Mouse (Mus musculus) T-helper 2 cell (primary cell): Measurements from ENCODE around the gene Col17a1.

Experiments used
- in situ Hi-C: fragments of 300-600 bp; cut with MboI, MseI; formaldehyde crosslinking; loops from one replicate; pipeline ENCODE4 v1.15.1; 2025; ENCODE audit warnings: high pct_unique_total_duplicates

The Col17a1 gene

DNA sequence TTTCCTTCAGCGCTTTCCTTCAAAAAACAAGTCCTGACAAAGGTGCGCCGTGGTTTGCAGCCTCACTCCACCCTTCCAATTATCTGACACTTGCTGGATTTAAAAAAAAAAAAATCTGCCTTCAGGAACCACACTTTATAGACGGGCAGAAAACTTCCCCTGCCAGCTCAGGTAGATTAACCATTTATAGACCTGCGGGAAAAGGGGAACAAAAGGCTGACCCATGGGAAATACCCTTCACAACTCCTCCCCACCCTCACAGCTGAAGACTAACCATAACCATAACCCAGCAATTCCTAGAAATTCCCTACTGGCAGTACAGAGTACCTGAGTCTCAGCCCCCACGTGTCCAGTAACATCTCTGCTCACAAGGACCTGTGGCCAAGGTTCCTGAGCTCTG, at the start of gene Col17a1:
Col17a1 (minus strand) TSS at position 101 of the 400 bp plus-strand sequence.
- in situ Hi-C loops, result no loop called here

- in situ Hi-C loops, result no loop called here
Measured at GRCm38 (mm10) chr19:47731931-47732330, 40.0 kb upstream of the Col17a1 start.

DNA sequence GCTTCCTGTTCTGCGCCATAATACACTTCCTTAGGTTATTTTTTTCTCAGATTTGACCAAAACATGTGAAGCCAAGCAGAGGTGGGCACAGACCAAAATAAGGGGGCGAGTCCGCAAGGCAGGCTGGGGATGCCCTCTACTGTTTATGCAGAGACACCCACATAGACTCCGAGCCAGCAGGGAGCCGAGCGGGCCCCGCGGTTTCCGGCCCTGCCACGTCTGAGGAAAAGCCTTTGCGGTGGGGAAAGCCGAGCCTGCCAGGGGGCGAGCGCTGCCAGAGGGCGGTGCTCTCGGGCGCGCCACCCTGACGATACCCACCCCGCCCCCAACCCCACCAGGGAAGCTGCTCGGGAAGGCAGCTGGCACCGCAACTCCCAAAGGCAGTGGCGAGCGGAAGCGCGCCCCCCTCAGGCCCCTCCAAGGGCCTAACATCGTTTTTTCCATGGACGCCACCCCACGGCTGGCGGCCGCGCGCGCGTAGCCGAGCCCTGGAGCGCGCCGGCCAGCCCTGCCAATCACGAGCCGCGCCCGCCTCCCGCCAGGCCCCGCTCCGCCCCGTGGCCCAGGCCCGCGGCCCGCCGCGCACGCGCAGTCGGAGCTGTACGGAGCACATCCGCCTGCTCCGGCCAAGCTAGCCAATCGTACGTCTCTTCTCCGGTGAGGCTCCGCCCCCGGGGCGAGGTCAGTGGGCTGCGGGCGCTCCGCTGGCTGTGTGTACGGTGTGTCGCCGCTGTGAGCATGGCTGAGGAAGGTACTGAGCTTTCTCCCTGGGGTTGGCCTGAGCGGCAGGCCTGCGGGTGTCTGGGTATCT, 39.4 kb upstream of the Col17a1 start, which contains the start of gene Sfr1:
Sfr1 (plus strand) TSS at position 612 of the 811 bp plus-strand sequence.
- in situ Hi-C loops, result no loop called here

DNA sequence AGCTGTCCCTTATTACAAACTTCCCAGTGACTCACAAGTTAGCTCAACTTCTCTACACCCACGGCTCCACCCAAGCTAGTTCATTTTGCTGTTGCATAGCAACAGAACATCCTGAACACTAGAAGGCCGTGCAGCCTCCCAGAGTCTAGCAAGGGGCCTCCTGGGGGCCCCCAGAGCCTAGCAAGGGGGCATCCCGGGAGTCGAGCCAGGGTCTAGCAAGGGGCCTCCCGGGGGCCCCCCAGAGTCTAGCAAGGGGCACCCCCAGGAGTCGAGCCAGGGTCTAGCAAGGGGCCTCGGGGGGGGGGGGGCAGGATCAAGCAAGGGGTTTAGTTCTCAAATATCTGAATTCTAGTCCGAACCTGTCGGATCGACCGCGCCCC, 38.8 kb upstream of the Col17a1 start:
- in situ Hi-C loops, result no loop called here

GRCm38 (mm10) chr19:47725643-47726140, 33.8 kb upstream of the Col17a1 start:
- in situ Hi-C loops, result no loop called here

DNA sequence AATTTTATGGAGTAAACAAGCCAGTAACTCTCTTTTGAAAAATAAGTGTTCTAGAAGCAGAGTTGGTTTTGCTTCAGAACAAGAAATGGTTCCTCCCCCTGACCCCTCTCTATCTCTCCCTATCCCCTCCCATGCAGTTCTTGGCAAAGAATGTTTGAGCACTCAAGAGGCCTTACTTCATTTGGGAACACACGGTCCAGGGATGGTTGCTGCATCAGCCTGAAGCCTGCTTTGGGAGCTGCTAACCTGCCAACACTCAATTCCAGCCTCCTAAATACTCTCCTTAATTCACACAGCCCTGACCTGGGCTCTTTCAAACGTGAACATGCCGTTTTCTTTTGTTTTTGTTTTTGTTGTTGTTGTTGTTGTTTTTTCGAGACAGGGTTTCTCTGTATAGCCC, 33.0 kb upstream of the Col17a1 start:
- in situ Hi-C loops, result loop anchor here (5.0 kb wide), 1 partner anchor 218 kb away; no protein-coding TSS in a partner anchor

- in situ Hi-C loops, result loop anchor here (5.0 kb wide), 1 partner anchor 215 kb away; no protein-coding TSS in a partner anchor
Measured at GRCm38 (mm10) chr19:47722471-47722870, 30.6 kb upstream of the Col17a1 start.

GRCm38 (mm10) chr19:47719147-47719546, 27.3 kb upstream of the Col17a1 start:
- in situ Hi-C loops, result no loop called here

GRCm38 (mm10) chr19:47716144-47716543, 24.2 kb upstream of the Col17a1 start:
- in situ Hi-C loops, result no loop called here

DNA sequence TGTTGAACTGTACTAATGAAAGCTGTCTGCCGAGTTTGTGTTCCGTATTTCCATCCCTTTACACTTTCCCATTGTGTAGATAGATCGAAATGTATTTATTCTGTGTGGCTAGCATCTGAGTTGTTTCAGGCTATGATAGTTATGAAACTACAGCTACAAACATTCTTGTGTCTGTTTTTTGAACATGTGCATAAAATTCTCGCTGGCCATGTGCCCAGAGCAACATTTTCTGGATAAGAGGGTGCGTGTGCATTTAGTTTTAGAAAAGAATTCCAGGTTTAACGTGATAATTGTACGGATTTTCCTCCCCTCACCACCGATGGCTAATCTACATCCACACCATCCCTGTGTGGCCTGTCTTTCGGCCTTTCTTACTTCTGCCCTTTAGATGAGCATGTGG, 21.6 kb upstream of the Col17a1 start:
- in situ Hi-C loops, result no loop called here

DNA sequence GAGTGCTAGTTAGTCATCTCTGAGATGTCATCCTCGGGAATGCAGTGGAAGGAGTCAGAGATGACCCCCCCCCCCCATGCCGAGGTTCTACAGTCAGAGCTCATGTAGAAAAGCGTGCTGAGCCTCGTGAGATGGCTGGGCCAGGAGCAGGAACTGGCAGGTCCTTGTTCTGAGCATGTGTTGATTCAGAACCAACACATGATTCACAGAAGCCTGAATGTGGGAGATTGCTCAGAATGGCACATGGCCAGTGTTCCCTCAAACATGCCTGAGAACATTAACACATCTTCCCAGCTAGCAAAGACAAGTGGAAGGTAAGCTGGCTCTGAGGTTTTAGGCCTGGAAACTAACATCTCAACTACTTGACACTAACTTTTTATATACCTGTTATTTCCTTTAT, 18.5 kb upstream of the Col17a1 start:
- in situ Hi-C loops, result no loop called here

DNA sequence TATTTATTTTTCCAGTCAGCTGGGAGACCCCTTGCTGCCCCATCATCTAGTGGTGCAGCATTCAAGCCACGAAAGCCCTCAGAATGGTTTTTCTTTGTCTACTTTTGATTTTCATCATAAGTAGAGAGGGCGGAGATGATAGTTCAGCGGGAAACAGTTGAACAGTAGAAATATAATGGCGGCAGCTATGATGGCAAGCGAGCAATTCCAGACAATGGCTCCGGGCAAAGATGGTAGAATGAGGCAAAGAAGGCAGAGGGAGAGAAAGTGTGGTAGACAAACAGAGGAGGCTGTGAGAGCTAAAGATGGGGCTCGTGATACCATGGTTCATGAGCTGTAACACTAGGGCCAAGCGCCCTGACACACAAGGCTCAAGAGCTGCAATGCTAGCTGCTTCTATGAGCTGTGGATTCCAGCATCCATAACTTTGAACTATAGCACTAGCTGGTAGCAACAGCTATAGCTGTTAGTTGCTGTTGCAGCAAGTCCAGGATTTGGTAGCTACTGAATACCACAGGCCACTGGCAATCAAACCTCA, 13.9 kb upstream of the Col17a1 start:
- in situ Hi-C loops, result no loop called here

DNA sequence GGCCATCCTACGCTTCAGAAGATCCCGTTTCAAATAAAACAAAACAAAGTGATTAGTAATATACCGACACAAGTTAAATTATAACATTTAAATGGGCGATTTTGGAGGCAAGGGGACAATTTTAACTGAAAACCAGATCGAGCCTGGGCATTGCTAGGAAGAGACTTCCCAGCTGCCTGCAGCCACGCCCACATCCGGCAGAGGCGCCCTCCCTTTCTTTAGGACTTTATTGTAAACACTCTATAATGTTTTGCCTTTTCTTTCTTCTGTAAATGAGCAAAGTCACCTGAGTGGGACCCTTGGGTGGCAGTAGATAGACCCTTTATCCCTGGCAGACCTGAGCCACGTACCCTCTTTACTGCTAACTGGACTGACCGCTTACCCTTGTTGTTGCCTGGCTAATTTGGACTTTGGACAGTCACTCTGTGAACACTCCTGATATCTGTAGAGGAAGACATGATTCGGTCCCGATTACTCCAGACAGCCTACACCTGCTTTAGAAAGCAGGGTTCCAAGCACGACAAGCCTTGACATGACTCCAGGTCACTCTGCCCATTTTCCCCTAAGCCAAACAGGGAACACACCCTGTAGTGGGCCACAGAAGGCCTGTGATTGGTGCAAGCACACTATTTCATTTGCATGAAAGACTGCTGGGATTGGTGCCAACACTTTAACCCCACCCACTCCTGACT, 13.3 kb upstream of the Col17a1 start:
- in situ Hi-C loops, result no loop called here

- in situ Hi-C loops, result no loop called here
Measured at GRCm38 (mm10) chr19:47700509-47700908, 8.6 kb upstream of the Col17a1 start.

DNA sequence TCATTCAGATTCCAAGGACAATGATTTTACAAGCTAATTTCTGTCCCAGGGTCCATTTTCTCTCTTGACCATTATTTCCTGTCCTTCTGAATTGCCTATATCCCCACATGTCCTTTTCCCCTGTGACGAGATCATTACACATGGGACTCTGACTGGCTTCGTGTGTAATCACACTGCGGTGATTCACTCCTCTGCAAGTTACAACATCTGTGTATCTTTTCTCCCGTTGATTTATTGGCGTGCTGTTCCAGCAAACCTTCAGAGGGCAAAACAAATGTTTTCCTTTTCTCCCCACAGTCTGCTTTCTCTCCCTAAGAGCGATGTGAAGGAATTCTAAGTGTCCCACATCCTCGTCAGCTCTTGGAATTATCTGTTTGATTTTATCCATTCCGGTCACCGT, 7.8 kb upstream of the Col17a1 start:
- in situ Hi-C loops, result no loop called here

DNA sequence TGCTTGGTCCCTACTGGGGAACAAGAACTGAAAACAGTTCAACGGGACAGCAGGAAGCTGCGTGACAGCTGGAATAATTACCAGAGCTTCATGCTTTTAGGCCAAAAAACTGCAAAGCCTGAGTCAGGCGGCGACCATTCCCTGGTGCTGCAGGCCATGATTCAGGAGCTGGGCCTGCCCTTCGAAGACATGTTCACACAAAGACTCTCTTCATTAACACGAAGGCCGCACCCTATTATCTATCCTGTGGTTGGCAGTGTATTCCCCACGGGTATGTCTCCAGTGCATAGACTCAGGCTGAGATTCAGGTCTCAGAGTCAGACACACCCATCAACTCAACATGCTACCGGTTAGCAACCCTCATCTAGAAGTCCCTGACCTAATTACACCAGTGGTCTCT, 6.4 kb upstream of the Col17a1 start:
- in situ Hi-C loops, result no loop called here

- in situ Hi-C loops, result no loop called here
Measured at GRCm38 (mm10) chr19:47697067-47697466, 5.2 kb upstream of the Col17a1 start.

GRCm38 (mm10) chr19:47696411-47696810, 4.5 kb upstream of the Col17a1 start:
- in situ Hi-C loops, result no loop called here

DNA sequence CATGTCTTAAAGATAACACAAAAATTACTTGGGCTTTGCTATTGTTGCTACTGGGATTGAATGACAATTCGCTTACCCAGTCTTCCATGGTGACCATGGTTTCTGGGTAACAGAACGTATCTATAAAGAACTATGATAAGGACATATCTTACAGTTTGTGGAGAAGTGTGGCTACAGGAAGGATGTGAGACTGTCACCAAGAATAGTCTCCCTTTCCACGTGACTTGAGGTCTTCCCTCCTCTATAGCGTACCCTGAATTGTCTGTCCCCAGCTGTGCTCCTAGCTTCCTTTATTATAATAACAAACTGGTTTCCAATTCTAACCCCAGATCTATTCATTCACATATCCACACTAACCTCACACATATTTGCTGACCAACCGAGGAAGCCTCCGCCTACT, 3.8 kb upstream of the Col17a1 start:
- in situ Hi-C loops, result no loop called here

GRCm38 (mm10) chr19:47689592-47689991, 2.3 kb downstream of the Col17a1 start:
- in situ Hi-C loops, result loop anchor here (10.0 kb wide), 1 partner anchor 715 kb away; no protein-coding TSS in a partner anchor

DNA sequence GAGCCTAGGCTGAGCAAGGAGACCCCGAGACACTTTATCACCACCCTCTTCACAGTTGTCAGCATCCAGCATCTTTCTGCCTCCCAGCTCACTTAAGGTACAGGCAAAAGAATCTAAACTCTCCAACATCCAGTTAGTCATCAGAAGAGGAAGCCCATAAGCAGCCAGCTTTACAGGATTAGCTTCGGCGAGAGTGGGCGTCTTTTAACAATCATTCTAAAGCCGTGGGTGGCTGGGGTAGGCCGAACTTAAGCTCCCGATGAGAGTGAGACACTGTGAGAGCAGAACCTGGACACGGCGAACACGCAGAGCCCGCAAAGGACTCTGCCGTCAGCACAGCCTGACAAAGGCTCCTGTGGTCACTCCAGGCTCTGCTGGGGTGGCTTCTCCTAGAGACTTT, 13.2 kb downstream of the Col17a1 start:
- in situ Hi-C loops, result no loop called here

DNA sequence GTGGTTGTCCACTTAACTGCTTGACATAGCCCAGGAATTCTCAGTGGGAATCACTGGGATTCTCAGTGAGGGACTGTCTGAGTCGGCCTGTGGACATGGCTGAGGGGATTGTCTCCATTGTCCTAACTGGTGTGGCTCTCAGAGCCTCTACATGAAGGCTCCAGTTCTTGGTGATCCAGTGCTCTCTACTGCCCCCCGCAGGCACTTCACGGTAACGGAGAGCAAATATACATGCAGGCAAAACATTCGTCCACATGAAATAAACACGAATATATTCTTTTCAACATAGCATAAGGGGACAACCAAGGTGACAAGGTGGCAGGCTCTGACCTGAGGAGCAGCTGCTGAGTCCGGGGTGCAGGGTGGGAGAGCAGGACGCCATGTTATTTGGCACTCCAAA, 17.5 kb downstream of the Col17a1 start:
- in situ Hi-C loops, result no loop called here
